In the genomic region with DNA sequence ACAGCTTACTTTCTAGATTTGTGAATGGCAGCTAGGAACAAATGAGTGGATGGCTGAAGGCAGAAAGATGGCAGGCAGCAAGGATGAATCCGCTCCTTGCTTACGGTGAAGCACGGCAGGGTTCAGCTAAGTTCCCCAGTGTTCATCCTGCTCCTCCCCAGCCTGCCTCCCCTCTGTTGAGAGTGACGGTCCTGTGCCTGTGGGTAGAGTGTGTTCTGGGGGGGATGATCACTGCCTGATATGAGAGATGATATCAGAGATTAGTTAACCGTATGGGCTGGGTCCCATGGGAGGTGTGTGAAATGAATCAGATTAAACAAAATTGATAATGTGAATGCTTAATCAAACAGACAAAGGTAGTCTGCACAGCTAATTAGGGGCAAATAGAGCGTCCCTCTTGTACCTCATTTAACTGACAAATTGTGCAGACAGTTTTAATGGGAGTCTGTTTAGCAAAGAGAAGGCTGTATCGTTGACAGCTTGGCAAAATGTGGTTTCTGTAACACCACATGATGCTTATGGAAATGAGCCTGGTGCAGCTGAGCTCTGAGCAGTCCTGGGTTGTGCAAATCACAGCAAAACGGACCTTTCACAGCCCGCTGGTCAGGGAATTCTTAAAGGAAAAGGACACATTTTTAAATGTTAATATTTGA, we compare ENCODE assay signal across 13 mouse cellular contexts. TPM values are rescaled to one million over a fixed set of nuclear protein-coding genes. Genes with fewer than 3 reads are reported as not detected.
A peak's percentile ranks its signal among the peaks of the same experiment; 100 is the strongest.
DNase-seq lines count a peak whose midpoint lies in the region; ATAC-seq lines count a peak whose summit lies in the region.
"Had no signal": no experiment of that assay in that cellular context is flagged by ENCODE, and none has a peak within 500 bp of the region (broad histone marks: within the 10 kb centered on the region; RNA-seq: fewer than 3 reads in every experiment).

No protein-coding gene starts in this region.

- no peak overlapping the region for H3K9ac ChIP-seq in forebrain, embryonic 11.5 days (ENCODE audit: low read length)
- H3K9ac ChIP-seq: liver, embryonic 13.5 days had no signal

- 24% methylated on average over 9 of the region's 9 CpGs for WGBS in forebrain, embryonic 11.5 days
- 46% methylated on average over 9 of the region's 9 CpGs for WGBS in forebrain, embryonic 10.5 days

- H3K27me3 ChIP-seq in forebrain, embryonic 11.5 days (ENCODE audit: control insufficient read depth, insufficient read depth, low read length) = no peaks in the 10 kb centered on the region
- H3K27me3 ChIP-seq in forebrain, embryonic 10.5 days (ENCODE audit: poor library complexity, severe bottlenecking) = peaks cover 37% of the 10 kb centered on the region

- no peak for DNase-seq in forebrain, embryonic 11.5 days (ENCODE audit: low spot score)
- DNase-seq in forebrain, embryonic 10.5 days (ENCODE audit: extremely low spot score, low spot score) = no peak
- DNase-seq in right cerebral cortex, postnatal 10 days (ENCODE audit: low spot score in 2 of 2) = peak; percentile 43 to 45
- no peak for DNase-seq in right cerebral cortex, adult 18-20 months
- DNase-seq in mesoderm, embryonic 11.5 days (ENCODE audit: low read depth, low spot score) = peak; percentile 33
- no peak for DNase-seq in thymus, adult 18-20 months
- no peak for DNase-seq in gastrocnemius, postnatal 10 days

- no peak overlapping the region for H3K4me3 ChIP-seq in forebrain, embryonic 11.5 days (ENCODE audit: low read depth, low read length)
- no peak overlapping the region for H3K4me3 ChIP-seq in forebrain, embryonic 10.5 days
- H3K4me3 ChIP-seq: liver, embryonic 13.5 days had no signal

- H3K4me2 ChIP-seq in forebrain, embryonic 11.5 days (ENCODE audit: low read depth, low read length, severe bottlenecking) = no peak overlapping the region; the same call in 1 of the 2 replicates
- H3K4me2 ChIP-seq: liver, embryonic 13.5 days had no signal

- peaks cover 6% of the 10 kb centered on the region; the same call in 1 of the 2 replicates for H3K4me1 ChIP-seq in forebrain, embryonic 11.5 days (replicated peaks; ENCODE audit: control insufficient read depth, insufficient read depth, low read length)
- H3K4me1 ChIP-seq in forebrain, embryonic 10.5 days = peaks cover 23% of the 10 kb centered on the region

- no peaks in the 10 kb centered on the region for H3K9me3 ChIP-seq in forebrain, embryonic 11.5 days (ENCODE audit: control insufficient read depth, low read length)
- no peaks in the 10 kb centered on the region for H3K9me3 ChIP-seq in forebrain, embryonic 10.5 days
- H3K9me3 ChIP-seq: liver, embryonic 13.5 days had no signal

- no peaks in the 10 kb centered on the region for H3K36me3 ChIP-seq in forebrain, embryonic 11.5 days (ENCODE audit: control insufficient read depth, insufficient read depth, low read length)
- H3K36me3 ChIP-seq in forebrain, embryonic 10.5 days (replicated peaks) = no peaks in the 10 kb centered on the region
- H3K36me3 ChIP-seq: liver, embryonic 13.5 days had no signal

- peak; percentile 93 for ATAC-seq in forebrain, embryonic 11.5 days (replicated peaks; ENCODE audit: low FRiP score)
- ATAC-seq in CD4-positive, CD25-positive, alpha-beta regulatory T cell, adult 4 months = no peak
- ATAC-seq: inflammation-experienced regulatory T-cells, adult 6 months had no signal

- H3K27ac ChIP-seq in forebrain, embryonic 11.5 days (ENCODE audit: low read depth, low read length) = no peak overlapping the region; the same call in 1 of the 2 replicates
- no peak overlapping the region for H3K27ac ChIP-seq in forebrain, embryonic 10.5 days
- H3K27ac ChIP-seq: liver, embryonic 13.5 days had no signal

RNA-seq across cellular contexts. Expression of gene Olig3, which starts 40.3 kb away (rescaled TPM):
- polyA plus RNA-seq in forebrain, embryonic 11.5 days (2014; fragmentation: Nextera tagmentation; extraction: Ambion mirVana) = 23.8 and 26.8 TPM in 2 replicates
- polyA plus RNA-seq in forebrain, embryonic 10.5 days (2016; fragmentation: Nextera tagmentation; extraction: Ambion mirVana) = 2.1 and 8.1 TPM in 2 replicates
- not detected for total RNA-seq in gastrocnemius, postnatal 10 days (2021)
- not detected for polyA plus RNA-seq in CD4-positive, CD25-positive, alpha-beta regulatory T cell, adult 4 months (2017; shearing (Covaris generic))
- total RNA-seq: heart, adult 8-10 months; left cerebral cortex, adult 8-10 months; megakaryocyte progenitor cell, adult 5-6 weeks had no signal
- polyA plus RNA-seq: inflammation-experienced regulatory T-cells, adult 6 months; liver, embryonic 13.5 days had no signal

Comparison
In these comparisons a context has a peak if more than half of its experiments do, and no peak if none do; other contexts are left out.
1. DNase-seq: peak in right cerebral cortex, postnatal 10 days (2 of 2) and mesoderm, embryonic 11.5 days (single experiment); none in forebrain, embryonic 11.5 days (single experiment), forebrain, embryonic 10.5 days (single experiment), right cerebral cortex, adult 18-20 months (single experiment), thymus, adult 18-20 months (0 of 2) and gastrocnemius, postnatal 10 days (single experiment).